Mouse (Mus musculus) embryonic fibroblast, embryonic 13.5 days (primary cell): ENCODE measurements around the gene Gm38431.

Experiments
- CTCF ChIP-seq: IDR thresholded peaks from 2 replicates; pipeline ENCODE4 v1.5.1; 2011; ENCODE audit warnings: mild to moderate bottlenecking, control low read depth, low read length, moderate library complexity, borderline replicate concordance; ENCODE audit not compliant: insufficient read depth
- POLR2A ChIP-seq: IDR thresholded peaks from 2 replicates; pipeline ENCODE4 v1.6.1; 2011; ENCODE audit warnings: low read depth, mild to moderate bottlenecking, control low read depth, low read length, moderate library complexity

GRCm38 (mm10) chr9:21100447-21101161, 8.8 kb upstream of the Gm38431 start:
- TF ChIP-seq CTCF (no peak), POLR2A (no peak)
